Mouse (Mus musculus) thymus, postnatal 10 days (tissue): ENCODE measurements around the gene Lima1.

Experiments used
- DNase-seq, 2 experiments: peaks; one replicate each; pipeline ENCODE4 v3.0.0; 2021; ENCODE audit warnings: low spot score in 2 of 2

The Lima1 gene

GRCm38 (mm10) chr15:99866450-99867221 is 8.6 kb downstream of the Lima1 start:
- DNase-seq = no peak

GRCm38 (mm10) chr15:99865942-99866341 is 9.3 kb downstream of the Lima1 start:
- DNase-seq = no peak

GRCm38 (mm10) chr15:99865494-99865941 is 9.7 kb downstream of the Lima1 start:
- DNase-seq = no peak

- DNase-seq = no peak
Measured at GRCm38 (mm10) chr15:99865046-99865445, 10.2 kb downstream of the Lima1 start.

GRCm38 (mm10) chr15:99863786-99864185 is 11.5 kb downstream of the Lima1 start:
- DNase-seq = no peak

- no peak for DNase-seq
Measured at GRCm38 (mm10) chr15:99863358-99863757, 11.9 kb downstream of the Lima1 start.

- no peak for DNase-seq
Measured at GRCm38 (mm10) chr15:99862473-99862872, 12.8 kb downstream of the Lima1 start.

GRCm38 (mm10) chr15:99861955-99862354 is 13.3 kb downstream of the Lima1 start:
- DNase-seq = no peak

- DNase-seq = no peak
Measured at GRCm38 (mm10) chr15:99861536-99861935, 13.7 kb downstream of the Lima1 start.

- DNase-seq = no peak
Measured at GRCm38 (mm10) chr15:99859644-99860392, 15.4 kb downstream of the Lima1 start.

GRCm38 (mm10) chr15:99857479-99857878 is 17.8 kb downstream of the Lima1 start:
- no peak for DNase-seq

- DNase-seq = no peak
Measured at GRCm38 (mm10) chr15:99855119-99855518, 20.1 kb downstream of the Lima1 start.

- no peak for DNase-seq
Measured at GRCm38 (mm10) chr15:99852606-99853237, 22.5 kb downstream of the Lima1 start.

GRCm38 (mm10) chr15:99850265-99850664 is 25.0 kb downstream of the Lima1 start:
- DNase-seq = no peak

- DNase-seq = no peak
Measured at GRCm38 (mm10) chr15:99847937-99848336, 27.3 kb downstream of the Lima1 start.

GRCm38 (mm10) chr15:99847207-99847881 is 27.9 kb downstream of the Lima1 start:
- no peak for DNase-seq

GRCm38 (mm10) chr15:99846633-99847032 is 28.6 kb downstream of the Lima1 start:
- DNase-seq = no peak

- DNase-seq = no peak
Measured at GRCm38 (mm10) chr15:99843856-99844255, 31.4 kb downstream of the Lima1 start.

GRCm38 (mm10) chr15:99839910-99840309 is 35.3 kb downstream of the Lima1 start:
- no peak for DNase-seq

- DNase-seq = no peak
Measured at GRCm38 (mm10) chr15:99839165-99839840, 36.0 kb downstream of the Lima1 start.

GRCm38 (mm10) chr15:99837561-99837960 is 37.7 kb downstream of the Lima1 start:
- DNase-seq = no peak
